Mouse (Mus musculus): Measurements from ENCODE around the gene Gsto2. TPM values are rescaled to one million over a fixed set of nuclear protein-coding genes. Genes with fewer than 3 reads are reported as not detected.

Gene Gsto2
- polyA plus RNA-seq, 1 experiment: not detected

GRCm38 (mm10) chr19:47910751-47911150 is 45.4 kb downstream of the Gsto2 start:
- peaks cover 22% of the 10 kb centered on the region for H3K36me3 ChIP-seq (ENCODE audit: control insufficient read depth)

DNA sequence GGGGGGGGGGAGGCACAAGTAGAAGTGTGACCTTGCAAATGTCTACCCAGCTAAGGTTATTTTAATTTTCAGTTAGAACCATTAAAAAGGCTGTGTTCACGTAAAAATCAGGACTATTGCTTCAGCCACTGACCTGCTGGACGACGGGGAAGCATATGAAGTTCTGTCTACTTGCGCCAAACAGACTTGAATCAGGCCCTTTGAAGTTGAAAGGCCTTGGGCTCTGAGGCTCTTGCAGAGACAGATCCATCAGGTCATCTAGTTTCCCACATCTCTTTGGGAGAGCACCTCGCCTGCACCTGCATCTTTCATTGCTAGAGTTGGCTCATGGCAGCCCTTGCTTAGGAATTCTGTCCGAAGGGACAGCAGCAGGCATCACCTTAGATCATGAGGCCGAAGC is 48.0 kb downstream of the Gsto2 start:
- peaks cover 55% of the 10 kb centered on the region for H3K4me1 ChIP-seq (ENCODE audit: control insufficient read depth)
- TF ChIP-seq TAL1 (IDR thresholded peaks at IDR 0.05; ENCODE audit: low read length): no peak
- no peaks in the 10 kb centered on the region for H3K9me3 ChIP-seq (ENCODE audit: control insufficient read depth, low read length)
- H3K36me3 ChIP-seq (ENCODE audit: control insufficient read depth): peaks cover 17% of the 10 kb centered on the region
- H3K4me3 ChIP-seq (replicated peaks): no peak overlapping the region
- peaks cover 3% of the 10 kb centered on the region; the same call in 1 of the 2 replicates for H3K27me3 ChIP-seq (ENCODE audit: control insufficient read depth)

More at GRCm38 (mm10) chr19:47910751-47911150, 45.4 kb downstream of the Gsto2 start:
- TF ChIP-seq TAL1 (IDR thresholded peaks at IDR 0.05; ENCODE audit: low read length) (no peak), GATA1 (IDR thresholded peaks at IDR 0.05; ENCODE audit: low read length) (no peak)
- Histone ChIP-seq H3K4me3 (replicated peaks) (no peak overlapping the region), H3K9me3 (ENCODE audit: control insufficient read depth, low read length) (no peaks in the 10 kb centered on the region), H3K27me3 (ENCODE audit: control insufficient read depth) (no peaks in the 10 kb centered on the region), H3K4me1 (ENCODE audit: control insufficient read depth) (peaks cover 51% of the 10 kb centered on the region)

GRCm38 (mm10) chr19:47914191-47914590 is 48.9 kb downstream of the Gsto2 start:
- H3K4me1 ChIP-seq (ENCODE audit: control insufficient read depth): peaks cover 56% of the 10 kb centered on the region
- H3K36me3 ChIP-seq (ENCODE audit: control insufficient read depth): peaks cover 17% of the 10 kb centered on the region
- peaks cover 7% of the 10 kb centered on the region; the same call in 1 of the 2 replicates for H3K27me3 ChIP-seq (ENCODE audit: control insufficient read depth)
- no peak overlapping the region for H3K4me3 ChIP-seq (replicated peaks)
- TF ChIP-seq TAL1 (IDR thresholded peaks at IDR 0.05; ENCODE audit: low read length) (no peak), GATA1 (IDR thresholded peaks at IDR 0.05; ENCODE audit: low read length) (no peak)
- H3K9me3 ChIP-seq (ENCODE audit: control insufficient read depth, low read length): no peaks in the 10 kb centered on the region

DNA sequence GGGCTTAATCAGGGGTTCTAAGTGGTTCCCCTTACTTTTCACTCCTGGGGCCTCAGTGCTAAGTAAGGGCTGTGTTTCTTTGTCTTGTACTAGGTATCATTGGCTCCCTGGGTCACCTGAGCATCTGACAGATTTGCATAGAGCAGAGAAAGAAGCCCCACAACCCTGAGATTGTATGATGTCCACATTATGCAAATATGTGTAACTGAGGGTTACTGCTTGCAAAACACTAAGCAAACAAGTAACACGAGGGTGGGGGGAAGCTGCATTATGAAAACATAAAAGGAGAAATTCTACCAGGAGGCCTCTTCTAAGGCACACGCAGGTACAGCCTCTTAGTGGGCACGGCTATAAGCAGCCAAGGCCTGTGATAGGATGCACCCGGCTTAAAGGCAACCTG is 49.9 kb downstream of the Gsto2 start:
- no peak overlapping the region for H3K4me3 ChIP-seq (replicated peaks)
- H3K4me1 ChIP-seq (ENCODE audit: control insufficient read depth): peaks cover 56% of the 10 kb centered on the region
- no peak for TF ChIP-seq TAL1 (IDR thresholded peaks at IDR 0.05; ENCODE audit: low read length)
- no peak for TF ChIP-seq GATA1 (IDR thresholded peaks at IDR 0.05; ENCODE audit: low read length)
- peaks cover 7% of the 10 kb centered on the region; the same call in 1 of the 2 replicates for H3K27me3 ChIP-seq (ENCODE audit: control insufficient read depth)
- peaks cover 17% of the 10 kb centered on the region for H3K36me3 ChIP-seq (ENCODE audit: control insufficient read depth)
- no peaks in the 10 kb centered on the region for H3K9me3 ChIP-seq (ENCODE audit: control insufficient read depth, low read length)

DNA sequence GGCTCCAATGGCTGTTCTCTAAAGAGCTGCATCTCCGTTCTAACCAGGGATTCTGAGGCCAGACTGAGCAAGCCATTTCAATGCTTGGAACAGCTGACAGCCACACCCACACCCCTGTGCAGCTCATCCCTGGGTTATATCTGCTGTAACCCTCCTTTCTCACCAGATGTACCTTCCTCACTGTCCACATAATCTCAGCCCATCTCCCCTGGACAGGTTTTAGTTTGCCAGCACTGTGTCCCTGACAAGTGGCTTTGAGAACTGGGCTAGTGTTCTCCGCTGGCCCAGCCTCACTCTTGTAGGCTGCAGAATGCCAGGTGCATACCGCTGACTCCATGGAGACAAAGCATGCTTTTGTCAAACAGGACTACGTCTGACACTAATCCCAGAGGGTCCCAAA is 52.1 kb downstream of the Gsto2 start:
- H3K4me3 ChIP-seq (replicated peaks): peak overlapping the region; percentile 94

GRCm38 (mm10) chr19:47918016-47918415 is 52.7 kb downstream of the Gsto2 start:
- Histone ChIP-seq H3K4me3 (replicated peaks) (peak overlapping the region; percentile 94), H3K9me3 (ENCODE audit: control insufficient read depth, low read length) (no peaks in the 10 kb centered on the region), H3K36me3 (ENCODE audit: control insufficient read depth) (peaks cover 8% of the 10 kb centered on the region), H3K4me1 (ENCODE audit: control insufficient read depth) (peaks cover 43% of the 10 kb centered on the region), H3K27me3 (ENCODE audit: control insufficient read depth) (peaks cover 7% of the 10 kb centered on the region; the same call in 1 of the 2 replicates)
- no peak for TF ChIP-seq TAL1 (IDR thresholded peaks at IDR 0.05; ENCODE audit: low read length)
- TF ChIP-seq GATA1 (IDR thresholded peaks at IDR 0.05; ENCODE audit: low read length): no peak

More for the DNA sequence above, 52.1 kb downstream of the Gsto2 start:
- Histone ChIP-seq H3K36me3 (ENCODE audit: control insufficient read depth) (peaks cover 8% of the 10 kb centered on the region), H3K4me1 (ENCODE audit: control insufficient read depth) (peaks cover 43% of the 10 kb centered on the region), H3K27me3 (ENCODE audit: control insufficient read depth) (peaks cover 7% of the 10 kb centered on the region; the same call in 1 of the 2 replicates), H3K9me3 (ENCODE audit: control insufficient read depth, low read length) (no peaks in the 10 kb centered on the region)
- TF ChIP-seq TAL1 (IDR thresholded peaks at IDR 0.05; ENCODE audit: low read length): no peak
- no peak for TF ChIP-seq GATA1 (IDR thresholded peaks at IDR 0.05; ENCODE audit: low read length)

GRCm38 (mm10) chr19:47918455-47919101 is 53.2 kb downstream of the Gsto2 start:
- H3K36me3 ChIP-seq (ENCODE audit: control insufficient read depth): peaks cover 5% of the 10 kb centered on the region
- H3K4me1 ChIP-seq (ENCODE audit: control insufficient read depth): peaks cover 43% of the 10 kb centered on the region
- H3K27me3 ChIP-seq (ENCODE audit: control insufficient read depth): peaks cover 7% of the 10 kb centered on the region; the same call in 1 of the 2 replicates
- H3K4me3 ChIP-seq (replicated peaks): peak overlapping the region; percentile 94
- TF ChIP-seq TAL1 (IDR thresholded peaks at IDR 0.05; ENCODE audit: low read length): no peak
- no peak for TF ChIP-seq GATA1 (IDR thresholded peaks at IDR 0.05; ENCODE audit: low read length)
- H3K9me3 ChIP-seq (ENCODE audit: control insufficient read depth, low read length): no peaks in the 10 kb centered on the region

DNA sequence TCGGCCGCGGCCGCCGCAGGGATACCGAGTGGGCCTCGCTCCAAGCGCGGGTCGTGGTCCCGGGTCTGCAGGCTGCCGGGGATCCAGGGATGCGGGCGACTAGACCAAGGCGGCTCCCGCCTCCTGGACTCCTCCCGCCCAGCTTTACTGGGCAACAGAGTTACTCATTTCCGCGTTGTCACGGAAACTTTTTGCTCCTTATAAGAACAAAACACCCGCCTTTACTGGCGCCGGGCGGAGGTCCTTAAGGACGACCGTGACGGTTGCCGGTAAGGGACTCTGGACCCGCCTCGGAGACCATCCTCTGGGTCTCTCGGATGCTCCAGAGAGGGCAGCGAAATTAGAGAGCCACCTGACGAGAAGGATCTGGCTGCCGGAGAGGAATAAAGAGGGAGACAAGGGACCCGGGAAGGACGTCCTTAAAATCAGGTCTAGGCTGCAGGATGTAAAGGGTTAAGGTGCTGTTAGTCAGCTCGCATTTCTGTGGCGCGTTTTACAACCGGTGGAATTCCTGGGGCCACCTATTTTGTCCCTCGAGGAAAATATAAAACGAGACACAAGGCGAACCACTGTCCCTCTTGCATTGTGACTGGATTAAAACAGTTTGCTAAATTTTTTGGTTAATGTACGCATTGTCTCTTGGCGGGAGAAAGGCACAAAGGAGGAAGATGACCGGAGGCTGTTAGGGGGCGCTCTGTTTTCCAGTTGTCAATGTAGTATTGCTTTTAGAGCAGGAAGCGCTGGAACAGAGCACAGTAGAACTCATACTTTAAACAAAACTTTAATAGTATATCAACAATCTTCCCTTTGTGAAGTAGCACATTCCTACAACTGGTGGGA is 54.0 kb downstream of the Gsto2 start, which contains the start of the genes Cfap43 and Itprip:
Gene Cfap43 (minus strand): TSS at position 162 of the 840 bp plus-strand sequence.
Gene Itprip (minus strand): TSS at position 174 of the 840 bp plus-strand sequence.
- H3K36me3 ChIP-seq (ENCODE audit: control insufficient read depth): peaks cover under 1% of the 10 kb centered on the region
- no peaks in the 10 kb centered on the region for H3K9me3 ChIP-seq (ENCODE audit: control insufficient read depth, low read length)
- peaks cover 42% of the 10 kb centered on the region for H3K4me1 ChIP-seq (ENCODE audit: control insufficient read depth)
- peaks cover 7% of the 10 kb centered on the region; the same call in 1 of the 2 replicates for H3K27me3 ChIP-seq (ENCODE audit: control insufficient read depth)
- peak within 1 kb of the TSS; percentile 94 for H3K4me3 ChIP-seq (replicated peaks)
- TF ChIP-seq TAL1 (IDR thresholded peaks at IDR 0.05; ENCODE audit: low read length) (no peak), GATA1 (IDR thresholded peaks at IDR 0.05; ENCODE audit: low read length) (no peak)

GRCm38 (mm10) chr19:47919966-47920375 is 54.6 kb downstream of the Gsto2 start:
- no peaks in the 10 kb centered on the region for H3K9me3 ChIP-seq (ENCODE audit: control insufficient read depth, low read length)
- TF ChIP-seq GATA1 (IDR thresholded peaks at IDR 0.05; ENCODE audit: low read length) (no peak), TAL1 (IDR thresholded peaks at IDR 0.05; ENCODE audit: low read length) (no peak)
- H3K36me3 ChIP-seq (ENCODE audit: control insufficient read depth): no peaks in the 10 kb centered on the region
- peaks cover 41% of the 10 kb centered on the region for H3K4me1 ChIP-seq (ENCODE audit: control insufficient read depth)
- H3K4me3 ChIP-seq (replicated peaks): peak overlapping the region; percentile 94
- H3K27me3 ChIP-seq (ENCODE audit: control insufficient read depth): peaks cover 7% of the 10 kb centered on the region; the same call in 1 of the 2 replicates

Measured in erythroblast, embryonic 14.5 days (primary cell).